Mouse (Mus musculus) testis, adult 2 months (tissue): ENCODE results near the gene Cyb5r3.

ENCODE experiments used
- CTCF ChIP-seq: fragments of 200-500 bp; IDR thresholded peaks from 2 replicates; pipeline ENCODE4 v1.5.1; 2012; ENCODE audit warnings: low read depth, mild to moderate bottlenecking, inconsistent platforms, low read length, moderate library complexity; ENCODE audit not compliant: control insufficient read depth, insufficient read depth, insufficient replicate concordance
- POLR2A ChIP-seq: fragments of 200-500 bp; IDR thresholded peaks from 2 replicates; pipeline ENCODE4 v1.6.1; 2012; ENCODE audit warnings: low read depth, mild to moderate bottlenecking, inconsistent platforms, low read length, moderate library complexity; ENCODE audit not compliant: control insufficient read depth

GRCm38 (mm10) chr15:83142861-83143260 is 29.5 kb downstream of the Cyb5r3 start:
- TF ChIP-seq CTCF, result no peak
- no peak for TF ChIP-seq POLR2A
